Mouse (Mus musculus) hindbrain, embryonic 15.5 days (tissue): ENCODE results near the gene Tspan4. TPM values are rescaled to one million over a fixed set of nuclear protein-coding genes. Genes with fewer than 3 reads are reported as not detected.

Experiments
- ATAC-seq: fragments of 200-750 bp; cut with Nextera tagmentation; 2 replicates; pipeline ENCODE4 v1.8.0; 2017; ENCODE audit warnings: low read depth, moderate number of reproducible peaks, moderate TSS enrichment; ENCODE audit not compliant: low FRiP score
- H3K27ac ChIP-seq: fragments of 300-500 bp; sonication (generic); replicated peaks from 2 replicates; pipeline ENCODE4 v1.5.1; 2015; ENCODE audit warnings: mild to moderate bottlenecking, inconsistent platforms
- H3K27me3 ChIP-seq: fragments of 300-500 bp; sonication (generic); 2 replicates; pipeline ENCODE4 v1.6.1; 2015; ENCODE audit warnings: control low read depth, inconsistent platforms
- H3K36me3 ChIP-seq: fragments of 300-500 bp; sonication (generic); 2 replicates; pipeline ENCODE4 v1.6.1; 2015; ENCODE audit warnings: control low read depth, inconsistent platforms
- H3K4me1 ChIP-seq: fragments of 300-500 bp; sonication (generic); replicated peaks from 2 replicates; pipeline ENCODE4 v1.6.1; 2015; ENCODE audit warnings: control low read depth, inconsistent platforms
- H3K4me2 ChIP-seq: fragments of 300-500 bp; sonication (generic); 2 replicates; pipeline ENCODE4 v1.6.1; 2015; ENCODE audit warnings: moderate library complexity, mild to moderate bottlenecking, inconsistent platforms
- H3K4me3 ChIP-seq: fragments of 300-500 bp; sonication (generic); 2 replicates; pipeline ENCODE4 v1.5.1; 2015; ENCODE audit warnings: mild to moderate bottlenecking, inconsistent platforms
- H3K9ac ChIP-seq: fragments of 300-500 bp; sonication (generic); 2 replicates; pipeline ENCODE4 v1.6.1; 2015; ENCODE audit warnings: inconsistent platforms
- H3K9me3 ChIP-seq: fragments of 300-500 bp; sonication (generic); 2 replicates; pipeline ENCODE4 v1.6.1; 2016; ENCODE audit warnings: control low read depth, inconsistent platforms
- WGBS: fragments of 180-500 bp; shearing (Covaris S2); methylation state at CpG from one replicate; pipeline ENCODE4 v1.1.7; 2015; 5-methylcytosine and 5-hydroxymethylcytosine counted together
- polyA plus RNA-seq: library from polyadenylated mRNA; unstranded; fragments of >200 nt; fragmentation: Nextera tagmentation; extraction: Ambion mirVana; gene quantifications from 2 replicates; pipeline ENCODE4 v1.2.1, GENCODE M21; 2015

Tspan4 gene
- polyA plus RNA-seq, 1 experiment from 2014 or later, result 63.2 TPM

- 79% methylated on average over 1 of the region's 1 CpGs for WGBS
- Histone ChIP-seq H3K36me3 (peaks cover 5% of the 10 kb centered on the region), H3K27me3 (no peaks in the 10 kb centered on the region), H3K9ac (no peak overlapping the region), H3K9me3 (no peaks in the 10 kb centered on the region), H3K4me1 (peaks cover 18% of the 10 kb centered on the region), H3K4me3 (no peak overlapping the region), H3K4me2 (no peak overlapping the region), H3K27ac (no peak overlapping the region)
- no peak for ATAC-seq
These were observed 60.5 kb downstream of the Tspan4 start for GRCm38 (mm10) chr7:141535570-141535969.

GRCm38 (mm10) chr7:141538852-141539555 lies 64.0 kb downstream of the Tspan4 start:
- no peaks in the 10 kb centered on the region for H3K27me3 ChIP-seq
- no peaks in the 10 kb centered on the region for H3K9me3 ChIP-seq
- peak; percentile 45; the same call in 1 of the 2 replicates for ATAC-seq
- peaks cover 21% of the 10 kb centered on the region for H3K4me1 ChIP-seq
- H3K4me2 ChIP-seq, result peak overlapping the region; percentile 77
- WGBS, result 18% methylated on average over 18 of the region's 18 CpGs
- peak overlapping the region; percentile 64 for H3K4me3 ChIP-seq
- H3K36me3 ChIP-seq, result no peaks in the 10 kb centered on the region
- peak overlapping the region; percentile 87 for H3K27ac ChIP-seq
- peak overlapping the region; percentile 64 for H3K9ac ChIP-seq

GRCm38 (mm10) chr7:141539556-141540311 lies 64.7 kb downstream of the Tspan4 start, which contains the start of gene Chid1:
Gene Chid1 (minus strand): TSS chr7:141539857.
- no peaks in the 10 kb centered on the region for H3K9me3 ChIP-seq
- 1% methylated on average over 46 of the region's 46 CpGs for WGBS
- H3K4me3 ChIP-seq, result peak within 1 kb of the TSS; percentile 64
- no peaks in the 10 kb centered on the region for H3K27me3 ChIP-seq
- H3K36me3 ChIP-seq, result no peaks in the 10 kb centered on the region
- H3K9ac ChIP-seq, result peak within 1 kb of the TSS; percentile 64
- H3K4me2 ChIP-seq, result peak within 1 kb of the TSS; percentile 77
- ATAC-seq, result peak; percentile 98
- peaks cover 21% of the 10 kb centered on the region for H3K4me1 ChIP-seq
- peak within 1 kb of the TSS; percentile 87 for H3K27ac ChIP-seq

GRCm38 (mm10) chr7:141540312-141541081 lies 65.5 kb downstream of the Tspan4 start:
- peak overlapping the region; percentile 78 for H3K27ac ChIP-seq
- peak overlapping the region; percentile 64 for H3K4me3 ChIP-seq
- ATAC-seq, result peak; percentile 38
- no peaks in the 10 kb centered on the region for H3K27me3 ChIP-seq
- H3K36me3 ChIP-seq, result no peaks in the 10 kb centered on the region
- peak overlapping the region; percentile 77 for H3K4me2 ChIP-seq
- no peaks in the 10 kb centered on the region for H3K9me3 ChIP-seq
- H3K9ac ChIP-seq, result peak overlapping the region; percentile 50
- H3K4me1 ChIP-seq, result peaks cover 21% of the 10 kb centered on the region
- WGBS, result 50% methylated on average over 13 of the region's 13 CpGs

- no peaks in the 10 kb centered on the region for H3K9me3 ChIP-seq
- H3K36me3 ChIP-seq, result no peaks in the 10 kb centered on the region
- ATAC-seq, result no peak
- H3K27me3 ChIP-seq, result no peaks in the 10 kb centered on the region
- peaks cover 21% of the 10 kb centered on the region for H3K4me1 ChIP-seq
- no peak overlapping the region for H3K4me3 ChIP-seq
- no peak overlapping the region for H3K27ac ChIP-seq
- no peak overlapping the region for H3K9ac ChIP-seq
- WGBS, result 90% methylated on average over 4 of the region's 4 CpGs
- no peak overlapping the region for H3K4me2 ChIP-seq
These were observed 66.6 kb downstream of the Tspan4 start for GRCm38 (mm10) chr7:141541681-141542080.

GRCm38 (mm10) chr7:141542588-141542987 lies 67.5 kb downstream of the Tspan4 start:
- 87% methylated on average over 2 of the region's 2 CpGs for WGBS
- no peak overlapping the region for H3K4me2 ChIP-seq
- H3K36me3 ChIP-seq, result no peaks in the 10 kb centered on the region
- no peak overlapping the region for H3K4me3 ChIP-seq
- H3K27ac ChIP-seq, result no peak overlapping the region
- H3K4me1 ChIP-seq, result peaks cover 21% of the 10 kb centered on the region
- no peaks in the 10 kb centered on the region for H3K9me3 ChIP-seq
- no peak overlapping the region for H3K9ac ChIP-seq
- H3K27me3 ChIP-seq, result no peaks in the 10 kb centered on the region
- no peak for ATAC-seq

Other genes with a start within 250 kb of the Tspan4 start
- 66.1 and 71.7 TPM in 2 replicates for gene Phrf1, start 246.5 kb upstream of the Tspan4 start, polyA plus RNA-seq
- 1.5 and 6.1 TPM in 2 replicates for gene Irf7, start 208.8 kb upstream of the Tspan4 start, polyA plus RNA-seq
- gene Cdhr5, start 198.5 kb upstream of the Tspan4 start, polyA plus RNA-seq, result not detected in 2 replicates
- 2.8 and 4.1 TPM in 2 replicates for gene Sct, start 196.1 kb upstream of the Tspan4 start, polyA plus RNA-seq
- 0.64 and 0.90 TPM in 2 replicates for gene Drd4, start 183.2 kb upstream of the Tspan4 start, polyA plus RNA-seq
- 169 and 205 TPM in 2 replicates for gene Deaf1, start 147.6 kb upstream of the Tspan4 start, polyA plus RNA-seq
- gene Tmem80, start 147.5 kb upstream of the Tspan4 start, polyA plus RNA-seq, result 54.7 and 58.8 TPM in 2 replicates
- gene Eps8l2, start 136.4 kb upstream of the Tspan4 start, polyA plus RNA-seq, result 1.00 and 1.2 TPM in 2 replicates
- gene Taldo1, start 83.0 kb upstream of the Tspan4 start, polyA plus RNA-seq, result 286 and 298 TPM in 2 replicates
- 52.5 and 53.3 TPM in 2 replicates for gene Gatd1, start 61.1 kb upstream of the Tspan4 start, polyA plus RNA-seq
- 153 and 184 TPM in 2 replicates for gene Cend1, start 45.7 kb upstream of the Tspan4 start, polyA plus RNA-seq
- 94.0 and 107 TPM in 2 replicates for gene Slc25a22, start 37.3 kb upstream of the Tspan4 start, polyA plus RNA-seq
- gene Pidd1, start 31.2 kb upstream of the Tspan4 start, polyA plus RNA-seq, result 3.9 and 4.5 TPM in 2 replicates
- 674 and 754 TPM in 2 replicates for gene Rplp2, start 27.9 kb upstream of the Tspan4 start, polyA plus RNA-seq
- gene Pnpla2, start 20.0 kb upstream of the Tspan4 start, polyA plus RNA-seq, result 19.7 and 19.8 TPM in 2 replicates
- gene Cracr2b, start 14.1 kb upstream of the Tspan4 start, polyA plus RNA-seq, result 7.1 and 9.5 TPM in 2 replicates
- gene Cd151, start 7.8 kb upstream of the Tspan4 start, polyA plus RNA-seq, result 20.6 and 20.7 TPM in 2 replicates
- 85.9 and 86.2 TPM in 2 replicates for gene Polr2l, start 108 bp upstream of the Tspan4 start, polyA plus RNA-seq
- 48.2 and 49.0 TPM in 2 replicates for gene Chid1, start 64.6 kb downstream of the Tspan4 start, polyA plus RNA-seq
- 116 and 125 TPM in 2 replicates for gene Ap2a2, start 86.9 kb downstream of the Tspan4 start, polyA plus RNA-seq
- 0.25 and 0.26 TPM in 2 replicates for gene Muc6, start 180.1 kb downstream of the Tspan4 start, polyA plus RNA-seq
- gene Muc2, start 215.1 kb downstream of the Tspan4 start, polyA plus RNA-seq, result 0.22 and 0.29 TPM in 2 replicates